Mouse (Mus musculus) liver, embryonic 14.5 days (tissue): ENCODE data around the gene Bmi1.

Experiments used
- CTCF ChIP-seq: IDR thresholded peaks from 2 replicates; pipeline ENCODE4 v1.5.1; 2016; ENCODE audit warnings: antibody characterized with exemption, low read depth, control low read depth
- EP300 ChIP-seq: IDR thresholded peaks from 2 replicates; pipeline ENCODE4 v1.6.1; 2016; ENCODE audit warnings: antibody characterized with exemption, low read depth

DNA sequence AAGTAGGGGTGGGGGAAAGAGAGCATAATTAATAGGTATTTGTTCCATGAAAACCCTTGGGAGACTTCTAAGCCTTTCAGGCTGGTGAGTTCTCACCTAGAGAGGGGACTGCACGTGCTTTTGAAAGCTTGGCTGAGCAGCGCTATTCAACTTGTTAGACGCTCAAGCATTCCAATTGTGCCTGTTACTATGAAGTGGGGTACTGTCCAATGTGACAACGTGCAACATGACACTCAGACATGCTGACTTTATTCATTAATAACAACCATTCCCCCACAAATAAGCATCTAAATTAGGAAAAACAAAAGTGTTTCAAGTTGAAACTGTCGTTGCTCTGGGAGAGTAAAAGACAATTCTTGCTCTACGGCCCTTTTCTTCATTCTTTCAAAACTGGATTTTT lies 5.8 kb upstream of the Bmi1 start:
- TF ChIP-seq CTCF (no peak), EP300 (no peak)
